In the genomic region with DNA sequence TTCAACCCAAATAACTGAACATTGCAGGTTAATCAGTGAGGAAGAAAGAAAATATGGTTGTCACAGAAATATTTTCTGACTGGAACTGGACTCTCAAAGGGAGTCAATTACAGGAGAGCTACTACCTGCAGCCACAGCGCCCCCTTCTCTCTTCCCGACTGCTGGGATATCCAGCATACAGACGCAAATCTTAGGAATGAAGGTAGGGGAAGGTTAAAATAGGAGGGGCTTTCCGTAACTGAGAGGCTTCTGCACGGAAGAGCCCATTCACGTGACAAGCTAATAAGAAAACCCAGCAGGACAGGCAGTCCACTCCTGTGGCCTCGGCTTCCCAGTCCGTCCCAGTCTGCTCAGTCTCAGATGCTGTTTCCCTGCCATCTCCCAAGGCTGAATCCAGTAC, we compare ENCODE assay signal across 17 mouse cellular contexts.
"Had no signal": no experiment of that assay in that cellular context is flagged by ENCODE, and none has a peak within 500 bp of the region (broad histone marks: within the 10 kb centered on the region; RNA-seq: fewer than 3 reads in every experiment).

No protein-coding gene starts in this region.

- DNase-seq: lung, adult 18-20 months; lung, embryonic 14.5 days; lung, postnatal 10 days; lung, postnatal 4 days; midbrain, embryonic 14.5 days; retina, postnatal 1 day; right cerebral cortex, postnatal 14 days; thymus, adult 2 months; thymus, postnatal 25 days; thymus, postnatal 4 days had no signal

- H3K27me3 ChIP-seq: midbrain, embryonic 12.5 days; neural tube, embryonic 13.5 days; neural tube, embryonic 15.5 days; stomach, embryonic 15.5 days had no signal

- H3K4me2 ChIP-seq: lung, embryonic 14.5 days; midbrain, embryonic 12.5 days; neural tube, embryonic 13.5 days; neural tube, embryonic 15.5 days; stomach, embryonic 15.5 days had no signal

- H3K9me3 ChIP-seq: midbrain, embryonic 10.5 days; midbrain, embryonic 12.5 days; neural tube, embryonic 13.5 days; neural tube, embryonic 15.5 days; stomach, embryonic 15.5 days had no signal

- H3K4me1 ChIP-seq: midbrain, embryonic 10.5 days; midbrain, embryonic 12.5 days; neural tube, embryonic 13.5 days; neural tube, embryonic 15.5 days; stomach, embryonic 15.5 days had no signal

- H3K4me3 ChIP-seq: midbrain, embryonic 10.5 days; midbrain, embryonic 12.5 days; myocyte; neural tube, embryonic 13.5 days; neural tube, embryonic 15.5 days; stomach, embryonic 15.5 days had no signal

- H3K9ac ChIP-seq: lung, embryonic 14.5 days; midbrain, embryonic 12.5 days; neural tube, embryonic 13.5 days; neural tube, embryonic 15.5 days; stomach, embryonic 15.5 days had no signal

- H3K27ac ChIP-seq: midbrain, embryonic 10.5 days; midbrain, embryonic 12.5 days; neural tube, embryonic 13.5 days; neural tube, embryonic 15.5 days; stomach, embryonic 15.5 days; stomach, postnatal 0 days had no signal
